Mouse (Mus musculus) heart, postnatal 0 days (tissue): Measurements from ENCODE around the gene Fgfr2. TPM values are rescaled to one million over a fixed set of nuclear protein-coding genes. Genes with fewer than 3 reads are reported as not detected.

Source experiments
- ATAC-seq: fragments of 200-750 bp; cut with Nextera tagmentation; 2 replicates; pipeline ENCODE4 v1.8.0; 2017; ENCODE audit warnings: low read depth, moderate number of reproducible peaks, moderate library complexity; ENCODE audit not compliant: insufficient read depth
- DNase-seq: peaks from one replicate; pipeline ENCODE4 v3.0.0-alpha.2; 2016; ENCODE audit warnings: low spot score
- H3K27ac ChIP-seq: fragments of 300-500 bp; sonication (generic); 2 replicates; pipeline ENCODE4 v1.5.1; 2014; ENCODE audit warnings: low read depth, mild to moderate bottlenecking
- H3K27me3 ChIP-seq: fragments of 300-500 bp; sonication (generic); 2 replicates; pipeline ENCODE4 v1.6.1; 2014; ENCODE audit warnings: low read length, mixed read lengths; ENCODE audit not compliant: control insufficient read depth, insufficient read depth
- H3K36me3 ChIP-seq: fragments of 300-500 bp; sonication (generic); replicated peaks from 2 replicates; pipeline ENCODE4 v1.6.1; 2014; ENCODE audit warnings: low read length, mixed read lengths; ENCODE audit not compliant: control insufficient read depth, insufficient read depth
- H3K4me1 ChIP-seq: fragments of 300-500 bp; sonication (generic); 2 replicates; pipeline ENCODE4 v1.6.1; 2014; ENCODE audit warnings: antibody characterized with exemption; ENCODE audit not compliant: control insufficient read depth, insufficient read depth
- H3K4me2 ChIP-seq: fragments of 300-500 bp; sonication (generic); 2 replicates; pipeline ENCODE4 v1.6.1; 2014; ENCODE audit warnings: low read depth, mild to moderate bottlenecking, low read length, moderate library complexity
- H3K4me3 ChIP-seq: fragments of 300-500 bp; sonication (generic); 2 replicates; pipeline ENCODE4 v1.5.1; 2014; ENCODE audit warnings: low read depth, low read length
- H3K9ac ChIP-seq: fragments of 300-500 bp; sonication (generic); replicated peaks from 2 replicates; pipeline ENCODE4 v1.6.1; 2014; ENCODE audit warnings: low read depth, low read length, mixed read lengths
- H3K9me3 ChIP-seq: fragments of 300-500 bp; sonication (generic); replicated peaks from 2 replicates; pipeline ENCODE4 v1.6.1; 2016; ENCODE audit warnings: low read length; ENCODE audit not compliant: control insufficient read depth
- CTCF ChIP-seq: IDR thresholded peaks from 2 replicates; pipeline ENCODE4 v1.5.1; 2016; ENCODE audit warnings: antibody characterized with exemption, control low read depth, low read depth
- EP300 ChIP-seq: IDR thresholded peaks from 2 replicates; pipeline ENCODE4 v1.6.1; 2016; ENCODE audit warnings: antibody characterized with exemption, low read depth
- WGBS: fragments of 180-500 bp; shearing (Covaris S2); extraction: QIAGEN DNeasy Blood & Tissue Kit; methylation state at CpG from one replicate; pipeline ENCODE4 v1.1.7; 2014; 5-methylcytosine and 5-hydroxymethylcytosine counted together
- polyA plus RNA-seq: library from polyadenylated mRNA; unstranded; fragments of >200 nt; fragmentation: Nextera tagmentation; extraction: Ambion mirVana; gene quantifications from 2 replicates; pipeline ENCODE4 v1.2.1, GENCODE M21; 2015
- total RNA-seq: library from RNA; depleted of rRNA; stranded (reverse); fragments of >200 nt; gene quantifications from 2 replicates; pipeline ENCODE4 v1.2.3, GENCODE M21; 2014; ENCODE audit warnings: low replicate concordance

The Fgfr2 gene
- total and polyA plus RNA-seq, 2 experiments from 2014 or later, result 3.8 to 11.5 TPM

GRCm38 (mm10) chr7:130547635-130548175, 2575.4 kb downstream of the Fgfr2 start:
- 74% methylated on average over 12 of the region's 12 CpGs for WGBS
- peak overlapping the region; percentile 78; the same call in 1 of the 2 replicates for H3K4me2 ChIP-seq
- no peak for DNase-seq
- H3K9me3 ChIP-seq, result no peaks in the 10 kb centered on the region
- peak overlapping the region; percentile 99 for H3K27ac ChIP-seq
- no peak overlapping the region for H3K9ac ChIP-seq
- peaks cover 19% of the 10 kb centered on the region for H3K4me1 ChIP-seq
- no peak overlapping the region for H3K4me3 ChIP-seq
- H3K36me3 ChIP-seq, result peaks cover 27% of the 10 kb centered on the region
- TF ChIP-seq EP300 (no peak), CTCF (no peak)
- no peak for ATAC-seq
- no peaks in the 10 kb centered on the region for H3K27me3 ChIP-seq

GRCm38 (mm10) chr7:130546791-130547484, 2576.2 kb downstream of the Fgfr2 start:
- H3K4me3 ChIP-seq, result peak overlapping the region; percentile 94
- ATAC-seq (peak; percentile 94), DNase-seq (peak; percentile 91)
- H3K27me3 ChIP-seq, result no peaks in the 10 kb centered on the region
- H3K36me3 ChIP-seq, result peaks cover 35% of the 10 kb centered on the region
- no peaks in the 10 kb centered on the region for H3K9me3 ChIP-seq
- peak overlapping the region; percentile 86 for H3K9ac ChIP-seq
- peak overlapping the region; percentile 78 for H3K4me2 ChIP-seq
- H3K4me1 ChIP-seq, result peaks cover 11% of the 10 kb centered on the region
- H3K27ac ChIP-seq, result peak overlapping the region; percentile 99
- TF ChIP-seq CTCF, result peak; percentile 86
- TF ChIP-seq EP300, result 0 out of 2 replicates have a peak, but pooled peaks have one; percentile 23
- WGBS, result under 1% methylated on average over 84 of the region's 84 CpGs

- peak overlapping the region; percentile 78 for H3K4me2 ChIP-seq
- H3K27me3 ChIP-seq, result no peaks in the 10 kb centered on the region
- H3K9ac ChIP-seq, result peak overlapping the region; percentile 86
- TF ChIP-seq CTCF (no peak), EP300 (no peak)
- H3K9me3 ChIP-seq, result no peaks in the 10 kb centered on the region
- WGBS, result 3% methylated on average over 7 of the region's 7 CpGs
- DNase-seq, result no peak
- peaks cover 40% of the 10 kb centered on the region for H3K36me3 ChIP-seq
- peaks cover 11% of the 10 kb centered on the region for H3K4me1 ChIP-seq
- no peak for ATAC-seq
- H3K4me3 ChIP-seq, result peak overlapping the region; percentile 94
- peak overlapping the region; percentile 99 for H3K27ac ChIP-seq
These were observed 2576.7 kb downstream of the Fgfr2 start for GRCm38 (mm10) chr7:130546421-130546790.

- H3K27me3 ChIP-seq, result no peaks in the 10 kb centered on the region
- no peak for DNase-seq
- TF ChIP-seq EP300 (no peak), CTCF (no peak)
- no peak for ATAC-seq
- H3K4me1 ChIP-seq, result peaks cover 11% of the 10 kb centered on the region
- H3K4me3 ChIP-seq, result peak overlapping the region; percentile 94
- H3K27ac ChIP-seq, result peak overlapping the region; percentile 99
- H3K9ac ChIP-seq, result peak overlapping the region; percentile 86
- H3K4me2 ChIP-seq, result peak overlapping the region; percentile 78
- WGBS, result 46% methylated on average over 3 of the region's 3 CpGs
- peaks cover 45% of the 10 kb centered on the region for H3K36me3 ChIP-seq
- H3K9me3 ChIP-seq, result no peaks in the 10 kb centered on the region
These were observed 2577.3 kb downstream of the Fgfr2 start for GRCm38 (mm10) chr7:130545893-130546292.

- Histone ChIP-seq H3K4me3 (peak overlapping the region; percentile 94), H3K9me3 (no peaks in the 10 kb centered on the region), H3K4me1 (peaks cover 11% of the 10 kb centered on the region), H3K36me3 (peaks cover 47% of the 10 kb centered on the region), H3K27me3 (no peaks in the 10 kb centered on the region), H3K27ac (0 out of 2 replicates have a peak overlapping the region, but pooled peaks have one; percentile 22), H3K4me2 (peak overlapping the region; percentile 78), H3K9ac (no peak overlapping the region; the same call in 1 of the 2 replicates)
- DNase-seq (no peak), ATAC-seq (no peak)
- 87% methylated on average over 5 of the region's 5 CpGs for WGBS
- TF ChIP-seq EP300, result no peak
- TF ChIP-seq CTCF, result no peak
These were observed 2577.7 kb downstream of the Fgfr2 start for GRCm38 (mm10) chr7:130545401-130545800.
